Mouse (Mus musculus) limb, embryonic 15.5 days (tissue): ENCODE results near the gene Ptch2. TPM values are rescaled to one million over a fixed set of nuclear protein-coding genes. Genes with fewer than 3 reads are reported as not detected.

Source experiments
- ATAC-seq: fragments of 200-750 bp; cut with Nextera tagmentation; 2 replicates; pipeline ENCODE4 v1.8.0; 2017; ENCODE audit warnings: low read depth, moderate TSS enrichment; ENCODE audit not compliant: insufficient number of reproducible peaks, low FRiP score, low TSS enrichment
- H3K27ac ChIP-seq: fragments of 300-500 bp; sonication (generic); 2 replicates; pipeline ENCODE4 v1.5.1; 2015; ENCODE audit warnings: moderate library complexity, mild to moderate bottlenecking, inconsistent platforms
- H3K27me3 ChIP-seq: fragments of 300-500 bp; sonication (generic); 2 replicates; pipeline ENCODE4 v1.6.1; 2015; ENCODE audit warnings: inconsistent platforms
- H3K36me3 ChIP-seq: fragments of 300-500 bp; sonication (generic); 2 replicates; pipeline ENCODE4 v1.6.1; 2015; ENCODE audit warnings: inconsistent platforms
- H3K4me1 ChIP-seq: fragments of 300-500 bp; sonication (generic); 2 replicates; pipeline ENCODE4 v1.6.1; 2015; ENCODE audit warnings: inconsistent platforms
- H3K4me2 ChIP-seq: fragments of 300-500 bp; sonication (generic); 2 replicates; pipeline ENCODE4 v1.6.1; 2015; ENCODE audit warnings: mild to moderate bottlenecking, inconsistent platforms
- H3K4me3 ChIP-seq: fragments of 300-500 bp; sonication (generic); 2 replicates; pipeline ENCODE4 v1.5.1; 2015; ENCODE audit warnings: mild to moderate bottlenecking, inconsistent platforms
- H3K9ac ChIP-seq: fragments of 300-500 bp; sonication (generic); 2 replicates; pipeline ENCODE4 v1.6.1; 2015; ENCODE audit warnings: inconsistent platforms
- H3K9me3 ChIP-seq: fragments of 300-500 bp; sonication (generic); 2 replicates; pipeline ENCODE4 v1.6.1; 2016; ENCODE audit warnings: inconsistent platforms
- WGBS: fragments of 180-500 bp; shearing (Covaris S2); methylation state at CpG from one replicate; pipeline ENCODE4 v1.1.7; 2015; 5-methylcytosine and 5-hydroxymethylcytosine counted together
- polyA plus RNA-seq: library from polyadenylated mRNA; unstranded; fragments of >200 nt; fragmentation: Nextera tagmentation; extraction: Ambion mirVana; gene quantifications from 2 replicates; pipeline ENCODE4 v1.2.1, GENCODE M21; 2015

The Ptch2 gene
- polyA plus RNA-seq, 1 experiment from 2014 or later, result 13.7 TPM

DNA sequence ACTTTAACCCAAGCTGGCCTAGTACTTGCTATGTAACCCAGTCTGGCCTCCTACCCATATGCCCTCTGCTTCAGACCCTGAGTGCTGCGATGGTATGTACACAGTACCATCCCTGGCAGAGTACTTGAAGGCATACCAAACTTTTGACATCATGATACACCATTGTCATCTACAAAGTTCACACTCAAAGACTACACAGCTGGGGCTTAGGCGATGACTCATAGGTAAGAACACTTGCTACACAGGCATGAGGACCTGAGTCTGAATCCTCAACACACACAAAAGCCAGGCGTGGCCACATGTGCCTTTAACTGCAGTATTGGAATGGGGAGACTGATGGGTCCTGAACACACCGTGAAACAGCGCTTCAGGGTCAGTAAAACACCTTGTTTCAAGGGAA, 24.7 kb upstream of the Ptch2 start:
- H3K4me2 ChIP-seq, result no peak overlapping the region
- H3K4me1 ChIP-seq, result no peaks in the 10 kb centered on the region
- H3K9ac ChIP-seq, result no peak overlapping the region
- H3K36me3 ChIP-seq, result peaks cover 77% of the 10 kb centered on the region
- H3K4me3 ChIP-seq, result no peak overlapping the region
- no peaks in the 10 kb centered on the region for H3K9me3 ChIP-seq
- 90% methylated on average over 5 of the region's 5 CpGs for WGBS
- H3K27me3 ChIP-seq, result no peaks in the 10 kb centered on the region
- no peak for ATAC-seq
- no peak overlapping the region for H3K27ac ChIP-seq

DNA sequence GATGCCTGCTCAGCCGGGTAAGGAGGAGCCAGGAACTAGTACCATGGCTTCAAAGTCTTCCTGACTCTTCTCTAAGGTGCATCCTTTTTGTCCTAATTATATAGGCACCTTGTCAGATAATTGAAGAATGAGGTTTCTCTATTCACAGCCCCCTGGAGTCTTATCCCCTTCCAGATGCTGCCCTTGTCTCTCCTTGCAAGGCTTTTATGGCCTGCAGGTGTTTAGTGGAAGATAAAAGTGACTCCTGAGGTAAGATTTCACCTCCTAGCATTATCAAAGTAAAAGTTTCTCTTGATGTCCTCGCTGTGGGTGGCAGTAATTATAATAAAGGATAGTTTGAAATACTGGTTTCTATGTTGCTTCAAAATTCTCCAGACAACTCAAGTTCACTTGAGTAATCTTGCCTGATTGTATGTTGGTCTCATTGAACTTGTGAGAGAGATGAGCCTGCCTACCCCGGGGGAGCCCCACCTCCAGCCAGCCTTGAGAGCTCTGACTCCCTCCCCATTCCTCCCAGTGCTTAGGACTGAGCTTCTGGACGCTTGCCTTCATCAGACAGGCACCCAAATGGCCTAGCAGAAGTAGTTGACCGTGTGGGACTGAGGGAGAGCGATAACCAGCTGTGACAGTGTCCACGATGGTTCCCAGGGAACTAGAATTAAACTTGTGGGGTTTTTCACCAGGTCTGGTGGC, 7.8 kb upstream of the Ptch2 start:
- Histone ChIP-seq H3K9ac (no peak overlapping the region), H3K9me3 (no peaks in the 10 kb centered on the region), H3K36me3 (peaks cover 27% of the 10 kb centered on the region), H3K4me1 (no peaks in the 10 kb centered on the region), H3K4me2 (no peak overlapping the region), H3K27me3 (no peaks in the 10 kb centered on the region), H3K4me3 (no peak overlapping the region), H3K27ac (peak overlapping the region; percentile 40)
- ATAC-seq, result no peak
- 61% methylated on average over 7 of the region's 7 CpGs for WGBS

DNA sequence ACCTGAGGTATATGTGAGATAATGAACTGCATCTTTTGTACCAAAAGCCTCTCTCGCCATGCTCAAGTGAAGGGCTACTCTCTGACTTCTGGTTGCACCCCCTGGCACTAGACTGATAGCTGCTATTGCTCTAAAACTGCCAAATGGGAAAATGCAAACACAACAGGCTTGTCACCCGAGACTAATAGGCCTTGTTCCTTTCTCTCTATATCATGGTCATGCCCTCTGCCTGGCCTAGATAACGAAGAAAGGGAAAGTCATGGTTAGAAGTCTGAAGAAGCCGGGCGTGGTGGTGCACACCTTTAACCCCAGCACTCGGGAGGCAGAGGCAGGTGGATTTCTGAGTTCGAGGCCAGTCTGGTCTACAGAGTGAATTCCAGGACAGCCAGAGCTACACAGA, 5.3 kb upstream of the Ptch2 start:
- H3K27me3 ChIP-seq, result no peaks in the 10 kb centered on the region
- WGBS, result 81% methylated on average over 7 of the region's 7 CpGs

DNA sequence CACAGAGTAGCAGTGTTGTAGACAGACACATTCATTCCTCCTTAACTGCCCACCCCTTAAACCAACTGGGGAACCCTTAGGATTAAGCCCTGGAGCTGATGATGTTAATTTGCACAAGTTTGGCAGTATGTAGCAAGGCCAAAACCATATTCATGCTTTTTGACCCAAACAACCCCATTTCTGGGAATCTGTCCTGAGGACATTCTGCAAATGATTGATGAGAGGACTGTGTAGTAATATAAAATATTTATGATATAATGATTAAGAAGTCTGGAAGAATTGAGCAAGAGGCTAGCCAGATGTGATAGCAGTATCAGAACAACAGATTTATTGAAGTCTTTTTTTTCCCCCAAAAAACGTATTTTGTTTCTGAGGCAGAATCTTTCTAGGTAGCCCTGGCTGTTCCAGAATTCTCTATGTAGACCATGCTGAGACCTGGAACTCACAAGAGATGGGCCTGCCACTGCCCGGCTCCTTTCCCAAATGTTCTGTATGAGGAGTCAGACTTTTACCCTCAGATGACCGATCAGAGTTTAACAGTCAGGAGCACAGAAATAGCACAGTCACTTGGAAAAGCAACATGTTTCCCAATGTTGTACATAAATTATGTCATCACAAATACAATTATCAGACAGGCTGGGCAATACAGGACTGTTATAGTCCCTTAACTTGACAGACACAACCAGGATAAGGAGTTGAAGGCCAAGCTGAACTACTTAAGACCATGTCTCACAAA, 1.1 kb upstream of the Ptch2 start:
- Histone ChIP-seq H3K36me3 (no peaks in the 10 kb centered on the region), H3K4me1 (peaks cover 36% of the 10 kb centered on the region), H3K4me2 (no peak overlapping the region), H3K4me3 (no peak overlapping the region), H3K9ac (no peak overlapping the region), H3K27me3 (no peaks in the 10 kb centered on the region), H3K27ac (0 out of 2 replicates have a peak overlapping the region, but pooled peaks have one; percentile 84), H3K9me3 (no peaks in the 10 kb centered on the region)
- 62% methylated on average over 3 of the region's 3 CpGs for WGBS
- ATAC-seq, result no peak

More for the DNA sequence above, 5.3 kb upstream of the Ptch2 start:
- ATAC-seq, result no peak
- Histone ChIP-seq H3K4me1 (peaks cover 8% of the 10 kb centered on the region), H3K27ac (no peak overlapping the region), H3K36me3 (peaks cover 14% of the 10 kb centered on the region), H3K9ac (no peak overlapping the region), H3K9me3 (no peaks in the 10 kb centered on the region), H3K4me3 (no peak overlapping the region), H3K4me2 (no peak overlapping the region)

DNA sequence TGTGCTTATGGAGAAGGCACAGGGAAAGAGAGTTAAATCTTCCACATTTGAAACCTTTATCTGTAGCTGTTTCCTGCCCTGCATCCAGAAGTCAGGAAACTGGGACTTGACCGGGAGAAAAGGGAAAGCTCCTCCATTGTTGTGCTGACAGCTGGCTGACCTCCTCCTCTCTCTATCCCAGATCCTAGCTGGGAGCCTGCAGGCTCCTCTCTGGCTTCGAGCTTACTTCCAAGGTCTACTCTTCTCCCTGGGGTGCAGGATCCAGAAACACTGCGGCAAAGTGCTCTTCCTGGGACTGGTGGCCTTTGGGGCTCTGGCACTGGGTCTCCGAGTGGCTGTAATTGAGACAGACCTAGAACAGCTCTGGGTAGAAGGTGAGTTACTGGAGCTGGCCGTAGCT, 791 bp downstream of the Ptch2 start:
- ATAC-seq, result no peak
- H3K36me3 ChIP-seq, result peaks cover 3% of the 10 kb centered on the region; the same call in 1 of the 2 replicates

DNA sequence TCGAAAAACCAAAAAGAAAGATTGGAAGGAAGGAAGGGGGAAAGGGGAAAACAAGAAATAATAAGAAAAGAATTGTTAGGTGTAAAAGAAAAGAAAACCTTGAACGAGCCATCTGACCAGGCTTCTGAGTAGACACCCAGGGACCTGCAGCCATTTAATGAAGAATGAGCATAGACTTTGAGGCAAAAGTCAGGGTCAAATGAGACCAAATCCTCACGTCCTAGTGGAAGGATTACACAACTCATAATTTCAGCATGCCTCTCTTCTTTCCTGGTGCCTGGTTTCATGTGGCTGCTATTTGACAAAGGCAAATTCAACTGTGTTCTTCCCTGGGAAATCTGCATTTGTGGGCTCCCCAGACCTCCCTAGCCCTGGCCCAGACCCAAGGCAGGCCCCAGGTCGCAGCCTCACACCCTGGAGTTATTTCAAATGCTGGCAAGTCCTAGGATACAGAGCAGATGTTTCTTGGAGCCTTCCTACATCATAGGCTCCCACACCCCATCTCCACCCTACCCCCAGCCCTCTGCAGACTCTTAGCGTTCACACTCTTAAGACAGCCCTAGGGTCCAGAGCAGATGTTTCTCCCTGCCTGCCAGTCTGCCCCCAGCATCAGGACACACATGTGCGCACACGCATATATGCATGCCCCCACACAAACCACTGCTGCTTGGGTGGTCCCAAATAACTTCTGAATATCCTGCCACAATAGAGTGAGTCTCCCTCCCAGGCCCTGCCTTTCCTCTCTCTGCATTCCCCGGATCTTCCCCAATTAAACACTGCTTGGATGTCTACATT, 2.3 kb downstream of the Ptch2 start:
- no peaks in the 10 kb centered on the region for H3K9me3 ChIP-seq
- peak overlapping the region; percentile 95 for H3K4me2 ChIP-seq
- peak overlapping the region; percentile 35 for H3K27ac ChIP-seq
- H3K4me3 ChIP-seq, result peak overlapping the region; percentile 65
- WGBS, result 29% methylated on average over 8 of the region's 8 CpGs
- no peak overlapping the region for H3K9ac ChIP-seq
- peaks cover 47% of the 10 kb centered on the region for H3K4me1 ChIP-seq
- peak; percentile 44; the same call in 1 of the 2 replicates for ATAC-seq
- H3K36me3 ChIP-seq, result peaks cover 3% of the 10 kb centered on the region; the same call in 1 of the 2 replicates
- no peaks in the 10 kb centered on the region for H3K27me3 ChIP-seq

More for the DNA sequence above, 791 bp downstream of the Ptch2 start:
- H3K4me1 ChIP-seq, result peaks cover 46% of the 10 kb centered on the region
- peak overlapping the region; percentile 95 for H3K4me2 ChIP-seq
- H3K9me3 ChIP-seq, result no peaks in the 10 kb centered on the region
- H3K27ac ChIP-seq, result peak overlapping the region; percentile 84; the same call in 1 of the 2 replicates
- peak overlapping the region; percentile 65 for H3K4me3 ChIP-seq
- peak overlapping the region; percentile 60 for H3K9ac ChIP-seq
- H3K27me3 ChIP-seq, result no peaks in the 10 kb centered on the region
- WGBS, result 7% methylated on average over 5 of the region's 5 CpGs

DNA sequence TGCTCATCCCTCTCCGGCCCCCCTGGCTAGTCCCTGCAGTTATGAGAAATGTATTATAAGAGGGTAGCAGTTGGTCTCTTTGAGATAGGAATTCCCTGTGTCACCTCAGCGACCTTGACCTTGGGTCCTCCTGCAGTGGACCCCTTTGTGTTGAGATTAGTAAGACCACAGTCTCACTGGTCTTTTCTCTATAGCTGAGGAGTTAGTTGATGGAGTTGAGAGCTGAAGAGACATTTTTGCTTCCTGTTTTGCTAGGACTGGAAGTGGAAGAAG, 2.8 kb downstream of the Ptch2 start:
- WGBS, result 61% methylated on average over 2 of the region's 2 CpGs
- H3K4me2 ChIP-seq, result peak overlapping the region; percentile 95; the same call in 1 of the 2 replicates
- no peaks in the 10 kb centered on the region for H3K9me3 ChIP-seq
- H3K9ac ChIP-seq, result no peak overlapping the region
- H3K4me1 ChIP-seq, result peaks cover 47% of the 10 kb centered on the region
- peaks cover 3% of the 10 kb centered on the region; the same call in 1 of the 2 replicates for H3K36me3 ChIP-seq
- no peaks in the 10 kb centered on the region for H3K27me3 ChIP-seq
- no peak overlapping the region for H3K27ac ChIP-seq
- H3K4me3 ChIP-seq, result no peak overlapping the region
- no peak for ATAC-seq

DNA sequence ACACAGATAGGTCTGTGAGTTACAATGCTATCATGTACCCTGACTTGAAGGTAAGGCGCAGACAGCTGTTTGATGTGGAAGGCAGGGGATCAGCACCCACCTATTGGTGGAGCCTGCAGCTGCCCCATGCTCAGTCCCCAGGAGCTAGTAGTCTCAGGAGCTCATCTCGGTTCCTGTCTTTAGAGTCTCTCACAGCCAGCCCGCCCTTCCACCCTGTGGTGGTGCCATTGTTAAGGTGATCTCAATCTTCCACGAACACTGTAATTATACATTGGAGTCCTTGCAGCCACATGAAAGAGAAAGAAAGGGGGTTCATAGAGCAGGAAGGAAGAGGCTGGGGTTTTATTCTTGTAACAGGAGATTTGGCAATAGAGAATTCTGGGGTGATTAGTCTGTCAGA, 4.2 kb downstream of the Ptch2 start:
- Histone ChIP-seq H3K36me3 (peaks cover 3% of the 10 kb centered on the region; the same call in 1 of the 2 replicates), H3K4me1 (peaks cover 49% of the 10 kb centered on the region), H3K4me2 (no peak overlapping the region), H3K4me3 (no peak overlapping the region), H3K9ac (no peak overlapping the region), H3K9me3 (no peaks in the 10 kb centered on the region), H3K27ac (no peak overlapping the region), H3K27me3 (no peaks in the 10 kb centered on the region)
- 79% methylated on average over 4 of the region's 4 CpGs for WGBS
- ATAC-seq, result no peak

DNA sequence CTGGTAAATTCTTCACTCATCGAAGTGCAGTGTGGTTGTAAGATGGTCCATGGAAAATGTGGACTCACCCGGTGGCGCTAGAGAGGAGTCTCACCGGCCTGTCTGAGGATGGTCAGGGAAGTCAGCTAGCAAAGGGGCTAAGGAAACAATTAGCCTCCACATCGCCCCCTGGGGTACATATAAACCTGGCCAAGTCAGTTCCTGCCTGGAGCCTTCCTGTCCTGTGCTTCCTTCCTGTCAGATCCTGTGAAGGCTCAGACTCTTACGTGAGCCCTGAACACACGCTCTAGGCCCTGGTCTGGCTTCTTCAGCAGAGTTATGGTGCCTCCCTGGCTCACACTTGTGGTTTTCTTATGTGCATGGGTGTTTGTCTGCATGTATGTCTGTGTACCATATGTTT, 5.3 kb downstream of the Ptch2 start:
- no peaks in the 10 kb centered on the region for H3K27me3 ChIP-seq
- no peak overlapping the region for H3K4me2 ChIP-seq
- H3K9me3 ChIP-seq, result no peaks in the 10 kb centered on the region
- H3K9ac ChIP-seq, result no peak overlapping the region
- H3K4me1 ChIP-seq, result peaks cover 40% of the 10 kb centered on the region
- no peak overlapping the region for H3K27ac ChIP-seq
- H3K36me3 ChIP-seq, result peaks cover 3% of the 10 kb centered on the region; the same call in 1 of the 2 replicates
- ATAC-seq, result no peak
- WGBS, result 36% methylated on average over 7 of the region's 7 CpGs
- H3K4me3 ChIP-seq, result no peak overlapping the region

DNA sequence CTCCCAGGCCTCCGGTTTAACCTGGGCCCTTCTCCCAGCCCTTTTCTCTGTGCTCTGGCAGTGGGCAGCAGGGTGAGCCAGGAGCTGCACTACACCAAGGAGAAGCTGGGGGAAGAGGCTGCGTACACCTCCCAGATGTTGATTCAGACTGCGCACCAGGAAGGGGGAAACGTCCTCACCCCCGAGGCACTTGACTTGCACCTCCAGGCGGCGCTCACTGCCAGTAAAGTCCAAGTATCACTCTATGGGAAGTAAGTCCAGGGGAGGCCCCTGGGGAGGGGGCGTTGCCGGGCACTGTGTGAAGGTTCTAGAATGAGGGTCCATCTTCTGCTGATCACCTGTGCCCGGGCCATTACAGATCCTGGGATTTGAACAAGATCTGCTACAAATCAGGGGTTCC, 8.8 kb downstream of the Ptch2 start:
- Histone ChIP-seq H3K4me2 (no peak overlapping the region), H3K36me3 (peaks cover 29% of the 10 kb centered on the region), H3K4me3 (no peak overlapping the region), H3K9me3 (no peaks in the 10 kb centered on the region), H3K9ac (no peak overlapping the region), H3K27ac (no peak overlapping the region), H3K27me3 (no peaks in the 10 kb centered on the region), H3K4me1 (peaks cover 19% of the 10 kb centered on the region)
- 73% methylated on average over 10 of the region's 10 CpGs for WGBS
- ATAC-seq, result no peak

DNA sequence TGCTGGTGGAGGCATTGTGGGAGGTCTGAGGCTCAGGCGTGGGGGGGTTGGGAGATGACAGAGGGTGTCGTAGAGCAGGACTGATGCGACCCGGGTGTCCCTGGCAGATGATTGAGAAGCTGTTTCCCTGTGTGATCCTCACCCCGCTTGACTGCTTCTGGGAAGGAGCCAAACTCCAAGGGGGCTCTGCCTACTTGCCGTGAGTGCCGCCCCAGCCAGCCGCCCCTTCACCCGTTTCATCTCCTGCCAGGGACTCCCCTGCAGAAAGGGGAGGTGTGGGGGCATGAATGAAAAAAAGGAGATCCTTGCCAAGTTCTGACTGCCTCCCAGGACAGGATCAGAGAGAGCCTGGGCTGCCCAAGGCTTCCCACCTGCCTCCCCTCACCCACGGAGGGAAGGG, 9.3 kb downstream of the Ptch2 start:
- Histone ChIP-seq H3K9ac (no peak overlapping the region), H3K27ac (no peak overlapping the region), H3K4me2 (no peak overlapping the region), H3K9me3 (no peaks in the 10 kb centered on the region), H3K27me3 (no peaks in the 10 kb centered on the region), H3K36me3 (peaks cover 34% of the 10 kb centered on the region), H3K4me1 (peaks cover 19% of the 10 kb centered on the region), H3K4me3 (no peak overlapping the region)
- 49% methylated on average over 10 of the region's 10 CpGs for WGBS
- no peak for ATAC-seq
